Mouse (Mus musculus) granulocyte monocyte progenitor cell, adult 5-6 weeks (primary cell): ENCODE data around the gene Eif4g3. TPM values are rescaled to one million over a fixed set of nuclear protein-coding genes. Genes with fewer than 3 reads are reported as not detected.

Experiments
- total RNA-seq, 2 experiments: library from RNA; stranded (forward) in 1 of 2; stranded (reverse) in 1 of 2; fragments of 200-712, 200-1000 nt in 1 of 2; fragments of >200 nt in 1 of 2; fragmentation: Nextera tagmentation in 1 of 2; gene quantifications; 2 replicates each; pipeline ENCODE4 v1.2.3; 2014 to 2017

Gene Eif4g3
- total RNA-seq, 2 experiments from 2014 or later, result 29.3 to 72.3 TPM

Other genes starting within 250 kb of the Eif4g3 start
- gene Alpl, start 196.6 kb upstream of the Eif4g3 start, total RNA-seq (2014; fragmentation: Nextera tagmentation), result not detected in 2 replicates
- not detected in 2 replicates for gene Alpl, start 196.6 kb upstream of the Eif4g3 start, total RNA-seq (2017)
- 8.4 and 12.3 TPM in 2 replicates for gene Ece1, start 130.8 kb upstream of the Eif4g3 start, total RNA-seq (2014; fragmentation: Nextera tagmentation)
- 3.7 and 4.8 TPM in 2 replicates for gene Ece1, start 130.8 kb upstream of the Eif4g3 start, total RNA-seq (2017)
- 203 and 218 TPM in 2 replicates for gene Hp1bp3, start 223.3 kb downstream of the Eif4g3 start, total RNA-seq (2014; fragmentation: Nextera tagmentation)
- gene Hp1bp3, start 223.3 kb downstream of the Eif4g3 start, total RNA-seq (2017), result 221 and 239 TPM in 2 replicates